Mouse (Mus musculus) thymus, postnatal 0 days (tissue): ENCODE data around the gene Cdc14a. TPM values are rescaled to one million over a fixed set of nuclear protein-coding genes. Genes with fewer than 3 reads are reported as not detected.
"Not testable (repeated sequence)": the region's sequence is repeated elsewhere in the genome, so short reads cannot be mapped to it uniquely, and the experiment has no call there.

Experiments
- DNase-seq: peaks from one replicate; pipeline ENCODE4 v3.0.0-alpha.2; 2015; ENCODE audit warnings: low spot score
- polyA plus RNA-seq: library from polyadenylated mRNA; unstranded; fragments of >200 nt; fragmentation: Nextera tagmentation; extraction: Ambion mirVana; gene quantifications from 2 replicates; pipeline ENCODE4 v1.2.1, GENCODE M21; 2015

Cdc14a gene
- polyA plus RNA-seq, 1 experiment from 2014 or later: 7.8 TPM

GRCm38 (mm10) chr3:116374486-116374885 is 49.3 kb downstream of the Cdc14a start:
- peak; percentile 7 for DNase-seq

GRCm38 (mm10) chr3:116373196-116373595 is 50.6 kb downstream of the Cdc14a start:
- no peak for DNase-seq

- no peak for DNase-seq
These were observed 54.9 kb downstream of the Cdc14a start for GRCm38 (mm10) chr3:116368868-116369437.

DNA sequence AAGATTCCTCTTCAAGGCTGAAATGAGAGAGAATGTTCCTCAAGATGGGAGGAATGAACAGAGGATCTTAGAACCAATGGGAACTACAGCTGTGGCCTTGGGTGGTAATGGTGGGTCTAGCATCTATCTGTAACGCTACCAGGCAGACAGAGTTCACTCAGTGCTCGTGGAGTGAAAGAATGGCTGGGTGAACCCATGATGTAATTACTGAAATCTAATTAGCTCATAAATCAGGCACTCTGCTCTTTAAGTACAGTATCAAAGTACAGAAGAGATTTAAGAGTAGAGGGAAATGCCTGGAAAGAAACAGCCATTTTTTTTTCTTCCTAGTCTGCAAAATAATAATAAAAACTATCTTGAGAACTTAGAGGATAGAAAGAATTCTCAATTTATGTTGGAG is 57.7 kb downstream of the Cdc14a start:
- no peak for DNase-seq

- DNase-seq: no peak
These were observed 61.9 kb downstream of the Cdc14a start for GRCm38 (mm10) chr3:116361906-116362305.

GRCm38 (mm10) chr3:116361101-116361500 is 62.7 kb downstream of the Cdc14a start:
- no peak for DNase-seq

GRCm38 (mm10) chr3:116357866-116358265 is 66.0 kb downstream of the Cdc14a start:
- no peak for DNase-seq

GRCm38 (mm10) chr3:116357180-116357579 is 66.7 kb downstream of the Cdc14a start:
- DNase-seq: no peak

DNA sequence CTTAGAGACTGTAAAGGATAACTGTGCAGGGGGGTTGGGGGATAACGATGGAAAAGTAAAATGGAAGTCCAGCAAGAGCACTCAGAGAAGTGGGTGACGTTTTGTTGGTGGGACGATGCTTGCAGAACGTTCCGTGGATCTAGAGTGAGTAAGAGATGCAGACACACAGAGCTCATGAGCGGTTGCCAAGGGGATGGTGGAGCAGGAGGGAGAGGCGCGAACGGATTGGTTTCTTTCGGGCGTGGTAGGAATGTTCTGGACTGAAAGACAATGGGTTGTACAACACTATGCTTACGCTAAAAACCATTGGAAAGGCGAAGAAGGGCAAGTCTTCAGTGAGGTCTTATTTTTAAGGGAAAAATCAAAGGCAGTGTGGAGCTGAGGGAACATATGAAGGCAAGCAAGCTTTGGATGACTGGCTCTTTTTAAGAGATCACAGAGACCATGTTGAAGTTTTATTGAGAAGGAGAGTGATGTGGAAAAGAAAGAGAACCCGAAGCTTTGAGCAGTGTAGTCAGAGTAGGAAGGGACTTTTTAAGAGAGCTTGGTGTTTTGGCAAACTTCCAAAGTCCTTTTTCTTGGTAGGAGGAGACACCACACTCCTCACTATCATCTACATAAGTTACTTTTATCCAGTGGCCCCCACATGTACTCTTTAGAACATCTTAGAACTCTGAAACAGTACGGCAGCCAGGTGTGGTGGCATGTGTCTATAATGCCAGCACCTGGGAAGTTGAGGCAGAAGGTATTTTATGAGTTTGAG is 68.6 kb downstream of the Cdc14a start:
- DNase-seq: no peak

GRCm38 (mm10) chr3:116352486-116352885 is 71.3 kb downstream of the Cdc14a start:
- DNase-seq: no peak

- no peak for DNase-seq
These were observed 73.4 kb downstream of the Cdc14a start for GRCm38 (mm10) chr3:116350389-116350967.

GRCm38 (mm10) chr3:116347571-116347970 is 76.3 kb downstream of the Cdc14a start:
- DNase-seq: not testable (repeated sequence)

- no peak for DNase-seq
These were observed 78.6 kb downstream of the Cdc14a start for GRCm38 (mm10) chr3:116345245-116345644.

DNA sequence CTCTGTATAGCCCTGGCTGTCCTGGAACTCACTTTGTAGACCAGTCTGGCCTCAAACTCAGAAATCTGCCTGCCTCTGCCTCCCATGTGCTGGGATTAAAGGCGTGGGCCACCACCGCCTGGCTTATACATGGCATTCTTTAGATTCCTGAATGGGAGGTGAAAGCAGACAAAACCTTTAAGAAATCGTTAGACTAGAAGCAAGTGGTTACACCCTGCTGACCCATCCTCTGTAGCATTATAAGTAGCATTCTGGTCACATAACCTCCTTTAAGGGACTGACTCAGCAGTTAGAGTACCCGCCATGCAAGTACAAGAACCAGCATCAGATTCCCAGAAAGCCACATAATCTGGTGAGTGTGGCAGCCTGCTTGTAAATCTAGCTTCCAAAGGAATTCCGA is 81.6 kb downstream of the Cdc14a start:
- no peak for DNase-seq

DNA sequence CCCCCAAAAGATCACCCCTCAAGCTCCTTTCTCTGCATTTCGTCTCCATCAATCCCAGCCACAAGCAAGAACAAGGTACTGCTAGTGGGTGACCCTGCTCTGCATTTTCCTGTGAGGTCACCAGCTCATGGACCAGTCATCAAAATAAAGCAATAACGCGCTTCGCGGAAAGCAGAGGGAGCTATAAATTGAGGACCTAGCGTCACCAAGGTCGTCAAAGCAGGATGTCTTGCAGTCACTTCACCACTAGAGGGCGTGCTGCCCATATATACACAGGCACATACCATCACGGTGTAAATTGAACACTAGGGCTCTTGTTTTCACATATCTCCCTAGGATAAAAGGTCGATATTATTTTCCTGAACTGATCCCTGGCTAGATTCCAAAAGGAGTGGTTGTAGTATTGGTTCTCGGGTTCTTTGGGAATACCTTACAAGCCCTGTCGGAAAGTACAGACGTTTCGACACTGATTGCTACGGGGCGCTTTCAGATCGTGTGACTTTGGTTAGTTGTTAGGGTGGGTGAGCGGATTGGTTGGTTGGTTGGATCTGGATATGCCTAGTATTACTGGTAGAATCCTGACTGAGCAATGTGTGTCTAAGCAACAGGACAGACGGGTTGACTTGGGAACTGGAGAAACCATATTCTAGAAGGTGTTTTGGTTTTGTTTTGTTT is 82.7 kb downstream of the Cdc14a start:
- peak; percentile 79 for DNase-seq

DNA sequence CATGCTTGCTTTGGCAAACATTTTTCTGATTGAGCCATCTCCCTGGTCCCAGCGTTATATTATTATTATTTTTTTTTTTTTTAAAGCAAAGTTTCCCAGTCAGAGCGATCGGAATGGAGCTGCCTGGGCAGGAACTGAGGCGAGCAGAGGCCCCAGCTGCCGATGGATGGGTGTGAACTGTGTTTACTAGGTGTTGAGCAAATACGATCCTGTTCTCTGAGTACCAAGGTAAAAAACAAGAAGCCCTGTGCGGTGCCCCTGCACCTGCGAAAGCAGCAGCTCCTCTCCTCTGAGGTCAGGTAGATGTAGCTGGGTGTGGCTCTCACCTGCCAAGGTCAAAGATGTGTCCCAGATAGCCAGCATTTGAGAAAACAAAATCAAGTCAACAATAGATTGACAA is 83.6 kb downstream of the Cdc14a start:
- DNase-seq: no peak

DNA sequence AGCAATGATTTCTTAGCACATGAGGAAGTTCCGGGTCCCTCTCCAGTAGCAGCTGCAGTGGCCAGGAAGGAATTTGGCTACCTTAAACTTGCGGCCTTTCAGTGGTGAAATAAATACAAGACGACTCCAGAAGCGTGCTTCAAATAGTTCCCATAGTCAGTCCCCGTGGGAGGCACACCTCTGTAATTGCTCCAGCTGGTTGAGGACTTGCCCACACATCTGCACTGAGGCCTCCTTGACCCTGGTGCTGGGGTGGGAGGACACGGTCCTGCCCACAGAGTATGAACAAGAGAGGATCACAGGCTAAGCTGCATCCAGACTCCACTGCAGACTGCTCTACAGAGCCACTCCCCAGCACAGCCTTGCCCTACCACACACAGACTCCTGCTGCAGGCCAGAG is 85.2 kb downstream of the Cdc14a start:
- no peak for DNase-seq

- DNase-seq: no peak
These were observed 86.0 kb downstream of the Cdc14a start for GRCm38 (mm10) chr3:116337840-116338239.

- no peak for DNase-seq
These were observed 88.8 kb downstream of the Cdc14a start for GRCm38 (mm10) chr3:116335036-116335435.

DNA sequence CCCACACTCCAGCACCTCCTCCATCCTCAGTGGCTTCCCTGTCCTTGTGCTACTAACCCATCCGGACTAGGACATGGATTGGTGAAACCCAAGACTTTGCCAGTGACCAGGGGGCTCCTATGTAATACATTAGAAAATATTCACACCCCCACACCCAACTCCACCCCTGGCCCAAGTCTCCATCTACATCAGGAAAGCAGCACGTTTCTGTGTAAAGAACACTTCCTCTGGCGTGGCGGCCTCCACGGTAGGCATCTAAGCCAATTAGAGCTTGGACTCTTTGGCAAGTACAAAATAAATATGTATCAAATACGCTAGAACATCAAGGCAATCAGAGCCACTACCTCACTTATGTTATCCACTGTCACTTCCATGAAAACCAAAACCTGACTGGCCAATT is 90.1 kb downstream of the Cdc14a start:
- DNase-seq: no peak

GRCm38 (mm10) chr3:116333229-116333628 is 90.6 kb downstream of the Cdc14a start:
- DNase-seq: peak; percentile 46

DNA sequence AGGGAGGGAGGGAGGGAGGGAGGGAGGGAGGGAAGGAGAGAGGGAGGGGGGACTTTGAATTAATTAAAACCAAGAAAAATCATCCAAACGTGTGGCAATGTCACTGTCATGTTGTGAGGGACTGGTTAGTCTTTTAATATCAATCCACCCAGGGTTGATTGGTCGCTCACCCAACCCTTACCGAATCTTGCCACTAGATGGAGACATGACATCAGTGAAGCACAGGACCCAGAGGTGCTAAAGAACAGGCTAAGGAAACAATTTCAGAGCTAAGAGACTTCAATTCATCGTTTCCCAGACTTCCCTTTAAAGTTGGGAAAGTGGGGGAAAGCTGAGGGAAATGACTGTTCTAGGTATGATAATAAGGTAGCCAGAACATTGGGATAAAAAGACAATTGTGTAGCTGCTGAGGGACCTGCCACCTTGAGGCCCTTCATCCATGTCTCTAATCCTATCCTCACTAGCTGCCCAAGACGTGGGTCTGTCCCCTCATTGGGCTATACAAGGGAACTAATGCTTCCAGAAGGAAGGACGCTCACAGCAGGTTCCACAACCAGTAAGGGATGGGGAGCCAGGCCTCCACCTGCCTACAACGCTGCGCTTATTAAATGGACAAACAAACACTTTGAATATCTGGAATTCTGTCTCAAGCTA is 91.9 kb downstream of the Cdc14a start:
- peak; percentile 66 for DNase-seq
